Mouse (Mus musculus): ENCODE results near the gene Traf5.

Traf5 gene

DNA sequence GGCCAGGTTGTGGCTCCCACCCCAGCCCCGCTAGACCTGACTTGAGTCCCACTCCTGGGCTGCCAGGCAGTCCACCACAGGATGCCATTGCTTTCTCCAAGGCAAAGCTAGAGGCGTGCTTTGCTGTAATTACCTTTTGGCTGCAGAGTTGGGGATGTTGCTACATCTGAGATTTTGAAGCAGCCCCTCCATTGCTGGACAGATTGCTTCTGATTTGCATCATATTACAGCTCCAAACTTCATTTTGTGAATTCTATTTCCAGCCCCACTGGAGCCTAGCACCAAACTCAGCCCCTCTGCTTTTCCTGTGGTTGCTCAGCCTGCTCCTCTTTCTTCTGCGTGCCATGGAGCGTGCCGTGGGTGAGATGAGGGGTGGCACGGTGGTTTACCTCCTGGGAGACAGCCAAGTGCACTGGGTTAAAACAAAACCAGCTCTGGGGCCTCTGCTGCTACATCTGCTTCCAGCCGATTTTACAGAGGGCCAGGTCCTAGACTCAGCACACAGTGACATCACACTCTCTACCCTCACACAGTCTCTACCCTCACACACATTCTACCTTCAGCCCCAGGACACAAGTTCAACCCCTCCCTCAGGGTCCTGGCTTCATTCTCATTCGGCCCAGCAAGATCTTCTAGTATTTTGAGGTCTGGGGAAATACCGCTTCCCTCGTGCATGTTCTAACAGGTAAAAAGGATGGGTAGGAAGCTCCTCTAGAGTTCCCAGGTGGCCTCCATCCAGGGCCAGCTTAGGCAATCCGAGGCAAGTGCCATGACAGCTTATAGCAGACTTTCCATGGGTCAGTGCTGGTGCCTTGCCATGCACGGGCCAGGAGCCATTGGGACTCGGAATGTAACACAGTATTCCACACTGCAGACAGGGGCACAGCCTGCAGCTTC, 117.6 kb downstream of the Traf5 start:
- no peak for DNase-seq (ENCODE audit: low spot score in 2 of 2)

- no peak for DNase-seq (ENCODE audit: low spot score in 2 of 2)
Measured at GRCm38 (mm10) chr1:191969939-191970338, 122.4 kb downstream of the Traf5 start.

GRCm38 (mm10) chr1:191964773-191965481, 127.4 kb downstream of the Traf5 start:
- peak; percentile 66 to 73 for DNase-seq (ENCODE audit: low spot score in 2 of 2)

DNA sequence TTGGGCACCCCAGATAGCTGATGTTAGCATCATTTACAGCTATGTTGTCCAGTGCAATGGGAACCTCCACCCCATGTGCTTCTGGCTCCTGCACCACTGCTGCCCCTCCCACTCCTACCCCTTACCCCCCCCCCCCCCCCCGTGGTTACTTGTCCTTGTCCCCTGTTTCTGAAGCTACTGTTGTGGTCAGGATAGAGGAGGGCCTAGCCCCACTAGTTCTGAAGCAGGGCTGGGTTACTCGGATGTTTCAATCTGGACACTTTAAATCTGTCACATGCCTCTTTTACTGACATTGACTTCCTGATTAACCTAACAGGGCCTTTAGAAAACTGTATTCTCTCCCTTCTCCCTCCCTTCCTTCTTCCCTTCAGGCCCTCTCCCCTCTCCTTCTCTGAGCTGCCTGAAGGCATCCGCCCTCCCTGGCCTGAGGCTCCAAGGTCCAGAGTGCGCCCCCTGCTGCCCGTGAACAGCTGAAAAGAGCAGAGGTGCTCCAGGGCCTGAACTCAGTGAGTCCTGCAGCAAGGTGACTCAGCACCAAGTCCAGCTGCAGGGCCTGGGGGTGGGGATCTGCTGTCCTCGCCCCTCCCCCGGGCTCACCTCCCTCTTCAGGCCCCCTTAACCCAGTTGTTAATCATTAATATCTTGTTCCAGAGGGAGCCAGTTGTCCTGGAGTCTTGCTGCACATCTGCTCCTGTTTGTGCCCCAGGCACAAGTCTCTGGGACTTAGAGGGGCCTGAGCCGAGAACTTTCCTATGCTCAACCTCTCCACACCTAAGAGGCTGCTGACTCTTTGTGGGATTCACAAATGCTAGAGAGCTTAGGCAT, 128.2 kb downstream of the Traf5 start:
- DNase-seq (ENCODE audit: low spot score in 2 of 2): peak; percentile 78 to 79

- no peak for DNase-seq (ENCODE audit: low spot score in 2 of 2)
Measured at GRCm38 (mm10) chr1:191963413-191963812, 128.9 kb downstream of the Traf5 start.

DNA sequence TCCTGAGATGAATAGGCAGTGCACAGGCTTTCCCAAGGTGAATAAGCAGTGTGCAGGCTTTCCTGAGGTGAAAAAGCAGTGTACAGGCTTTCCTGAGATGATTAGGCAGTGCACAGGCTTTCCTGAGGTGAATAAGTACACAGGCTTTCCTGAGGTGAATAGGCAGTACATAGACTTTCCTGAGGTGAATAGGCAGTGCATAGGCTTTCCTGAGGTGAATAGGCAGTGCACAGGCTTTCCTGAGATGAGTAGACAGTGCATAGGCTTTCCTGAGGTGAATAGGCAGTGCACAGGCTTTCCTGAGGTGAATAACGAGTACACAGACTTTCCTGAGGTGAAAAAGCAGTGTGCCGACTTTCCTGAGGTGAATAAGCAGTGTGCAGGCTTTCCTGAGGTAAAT, 131.4 kb downstream of the Traf5 start:
- no peak for DNase-seq (ENCODE audit: low spot score in 2 of 2)

- DNase-seq (ENCODE audit: low spot score in 2 of 2): no peak
Measured at GRCm38 (mm10) chr1:191957321-191957720, 135.0 kb downstream of the Traf5 start.

DNA sequence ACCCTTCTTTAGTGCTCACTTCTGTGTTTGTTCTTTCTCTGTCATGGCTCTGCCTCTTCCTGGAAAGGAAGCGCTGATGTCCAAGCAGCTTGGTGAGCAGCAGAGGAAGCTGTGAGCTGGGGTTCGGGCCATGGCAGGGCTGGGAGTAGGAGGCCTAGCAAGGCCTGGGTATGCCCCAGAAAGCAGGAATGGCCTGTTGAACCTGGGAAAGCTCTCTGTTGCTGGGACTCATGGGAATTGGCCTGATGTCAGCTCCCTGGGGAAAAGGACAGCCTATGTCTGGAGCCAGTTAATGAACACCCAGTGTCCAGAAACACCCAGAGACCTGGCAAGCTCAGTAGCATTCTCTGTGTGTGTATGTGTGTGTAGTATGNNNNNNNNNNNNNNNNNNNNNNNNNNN, 135.5 kb downstream of the Traf5 start:
- no peak for DNase-seq (ENCODE audit: low spot score in 2 of 2)

GRCm38 (mm10) chr1:191956261-191956660, 136.1 kb downstream of the Traf5 start:
- no peak for DNase-seq (ENCODE audit: low spot score in 2 of 2)

GRCm38 (mm10) chr1:191955101-191955500, 137.3 kb downstream of the Traf5 start:
- no peak for DNase-seq (ENCODE audit: low spot score in 2 of 2)

DNA sequence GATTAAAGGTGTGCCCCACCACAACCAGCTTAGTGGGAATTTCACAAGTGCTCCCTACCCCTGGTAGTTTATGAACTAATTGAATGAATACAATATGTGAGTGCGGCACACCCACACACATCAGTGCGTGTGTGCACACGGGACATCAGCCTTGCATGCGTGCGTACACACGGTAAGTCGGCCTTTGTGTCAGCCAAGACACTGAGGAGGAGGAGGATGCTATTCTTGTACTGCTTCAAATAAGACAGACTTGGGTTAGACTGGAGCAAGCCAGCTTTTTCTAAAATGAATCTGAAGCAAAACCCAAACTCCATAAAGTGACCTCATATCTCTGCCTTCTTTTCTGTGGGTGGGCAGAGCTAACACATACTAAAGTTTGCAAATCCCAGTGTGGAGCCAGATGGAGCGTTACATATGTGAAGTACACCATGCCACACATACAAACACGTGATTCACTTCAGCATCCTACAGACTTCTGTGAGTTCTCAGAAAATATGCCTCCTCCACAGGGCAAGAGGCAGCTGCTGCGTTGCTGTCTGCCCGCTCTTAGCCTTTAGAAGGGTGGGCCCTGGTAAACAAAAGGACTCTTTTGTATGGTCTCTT, 139.5 kb downstream of the Traf5 start:
- DNase-seq (ENCODE audit: low spot score in 2 of 2): peak in 1 of 2 experiments; percentile 36

DNA sequence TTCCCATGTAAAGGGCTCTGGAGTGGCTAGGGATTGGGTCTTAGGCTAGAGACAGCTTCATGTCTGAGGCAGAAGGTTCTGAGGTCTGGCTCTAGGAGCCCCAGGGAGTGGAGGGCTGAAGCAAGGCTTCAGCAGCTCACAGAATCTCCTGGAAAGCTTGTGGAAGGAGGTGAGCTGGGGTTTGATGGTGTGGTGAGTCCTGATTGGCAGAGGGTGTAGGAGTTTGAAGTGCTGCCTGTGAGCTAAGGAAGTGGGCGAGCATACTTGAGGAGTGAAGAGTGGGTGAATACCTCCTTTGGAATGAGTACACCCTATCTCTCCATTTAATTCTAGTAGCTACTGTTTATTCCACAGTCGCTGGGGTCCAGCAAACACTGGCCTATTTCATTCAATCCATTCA, 141.7 kb downstream of the Traf5 start:
- no peak for DNase-seq (ENCODE audit: low spot score in 2 of 2)

DNA sequence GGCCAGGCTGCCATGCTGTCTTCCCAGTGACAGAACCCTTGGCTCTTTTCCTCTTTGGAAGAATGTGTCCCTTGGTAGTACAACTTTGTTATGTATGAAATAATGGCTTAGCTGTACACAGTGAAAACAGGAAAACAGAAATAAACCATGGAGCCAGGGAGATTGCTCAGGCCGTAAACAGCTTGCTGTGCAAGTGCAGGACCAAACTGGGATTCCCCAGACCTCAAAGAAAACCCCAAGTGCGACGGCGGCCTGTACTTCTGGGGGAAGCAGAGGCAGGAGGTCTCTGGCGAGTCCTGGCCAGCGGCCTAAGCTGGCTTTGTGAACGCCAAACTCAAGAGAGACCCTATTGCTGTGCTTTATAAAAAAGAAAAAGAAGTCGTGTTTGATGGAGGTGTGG, 143.8 kb downstream of the Traf5 start:
- DNase-seq (ENCODE audit: low spot score in 2 of 2): no peak

DNA sequence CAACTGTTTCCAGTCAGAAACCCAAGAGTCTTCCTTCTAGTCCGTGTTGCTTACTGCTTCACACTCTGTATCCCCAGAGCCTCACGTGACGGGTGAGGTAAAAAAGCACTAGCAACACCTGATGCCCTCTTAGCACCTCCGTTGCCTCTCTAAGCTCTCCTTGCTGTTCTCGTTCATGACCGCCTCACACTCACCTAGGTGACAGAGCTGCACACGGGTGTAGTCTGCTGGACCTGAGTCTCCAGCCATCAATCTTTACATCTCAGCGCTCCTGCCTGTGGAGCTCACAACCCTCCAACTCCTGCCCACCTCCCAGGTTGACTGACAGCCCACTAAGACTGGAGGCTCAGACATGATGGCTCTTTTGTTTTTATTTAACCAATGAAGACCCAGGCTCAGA, 144.6 kb downstream of the Traf5 start:
- no peak for DNase-seq (ENCODE audit: low spot score in 2 of 2)
